Mouse (Mus musculus) midbrain, embryonic 12.5 days (tissue): ENCODE measurements at regions not wholly inside any gene's neighbourhood (a gene's known extent, or its start where the extent isn't known, plus 50 kb on each side); places are given as distances from the start of the nearest gene placed in this dataset.

Source experiments
- ATAC-seq: fragments of 200-750 bp; cut with Nextera tagmentation; 2 replicates; pipeline ENCODE4 v1.8.0; 2017; ENCODE audit warnings: low read depth, moderate TSS enrichment, moderate library complexity; ENCODE audit not compliant: low FRiP score
- H3K27ac ChIP-seq: fragments of 300-500 bp; sonication (generic); replicated peaks from 2 replicates; pipeline ENCODE4 v1.5.1; 2016; ENCODE audit warnings: mild to moderate bottlenecking
- H3K27me3 ChIP-seq: fragments of 300-500 bp; sonication (generic); 2 replicates; pipeline ENCODE4 v1.6.1; 2016; ENCODE audit warnings: mild to moderate bottlenecking
- H3K36me3 ChIP-seq: fragments of 300-500 bp; sonication (generic); 2 replicates; pipeline ENCODE4 v1.6.1; 2016
- H3K4me1 ChIP-seq: fragments of 300-500 bp; sonication (generic); 2 replicates; pipeline ENCODE4 v1.6.1; 2016
- H3K4me2 ChIP-seq: fragments of 300-500 bp; sonication (generic); replicated peaks from 2 replicates; pipeline ENCODE4 v1.6.1; 2016; ENCODE audit warnings: mild to moderate bottlenecking, moderate library complexity
- H3K4me3 ChIP-seq: fragments of 300-500 bp; sonication (generic); 2 replicates; pipeline ENCODE4 v1.5.1; 2016; ENCODE audit warnings: mild to moderate bottlenecking
- H3K9ac ChIP-seq: fragments of 300-500 bp; sonication (generic); replicated peaks from 2 replicates; pipeline ENCODE4 v1.6.1; 2016; ENCODE audit warnings: mild to moderate bottlenecking, moderate library complexity
- H3K9me3 ChIP-seq: fragments of 300-500 bp; sonication (generic); 2 replicates; pipeline ENCODE4 v1.6.1; 2016; ENCODE audit warnings: mild to moderate bottlenecking
- WGBS: fragments of 180-500 bp; shearing (Covaris S2); methylation state at CpG from one replicate; pipeline ENCODE4 v1.1.7; 2016; 5-methylcytosine and 5-hydroxymethylcytosine counted together

GRCm38 (mm10) chr12:21479251-21479650, 61.8 kb upstream of the Ywhaq start:
- no peaks in the 10 kb centered on the region for H3K36me3 ChIP-seq
- H3K27ac ChIP-seq: no peak overlapping the region
- H3K4me2 ChIP-seq: no peak overlapping the region
- H3K27me3 ChIP-seq: no peaks in the 10 kb centered on the region
- 73% methylated on average over 1 of the region's 1 CpGs for WGBS
- H3K9me3 ChIP-seq: no peaks in the 10 kb centered on the region
- H3K4me3 ChIP-seq: no peak overlapping the region
- no peak overlapping the region for H3K9ac ChIP-seq
- ATAC-seq: no peak
- no peaks in the 10 kb centered on the region for H3K4me1 ChIP-seq

GRCm38 (mm10) chr12:21476516-21476915, 59.1 kb upstream of the Ywhaq start:
- no peak overlapping the region for H3K4me2 ChIP-seq
- 93% methylated on average over 2 of the region's 2 CpGs for WGBS
- no peaks in the 10 kb centered on the region for H3K27me3 ChIP-seq
- no peak overlapping the region for H3K4me3 ChIP-seq
- ATAC-seq: no peak
- H3K9me3 ChIP-seq: no peaks in the 10 kb centered on the region
- no peaks in the 10 kb centered on the region for H3K4me1 ChIP-seq
- no peaks in the 10 kb centered on the region for H3K36me3 ChIP-seq
- no peak overlapping the region for H3K9ac ChIP-seq
- no peak overlapping the region for H3K27ac ChIP-seq

GRCm38 (mm10) chr12:21472951-21473710, 55.7 kb upstream of the Ywhaq start:
- H3K4me3 ChIP-seq: no peak overlapping the region
- no peak overlapping the region for H3K27ac ChIP-seq
- ATAC-seq: no peak
- 80% methylated on average over 6 of the region's 6 CpGs for WGBS
- H3K9me3 ChIP-seq: no peaks in the 10 kb centered on the region
- no peaks in the 10 kb centered on the region for H3K27me3 ChIP-seq
- no peaks in the 10 kb centered on the region for H3K36me3 ChIP-seq
- no peak overlapping the region for H3K9ac ChIP-seq
- no peak overlapping the region for H3K4me2 ChIP-seq
- no peaks in the 10 kb centered on the region for H3K4me1 ChIP-seq

- no peaks in the 10 kb centered on the region for H3K4me1 ChIP-seq
- no peaks in the 10 kb centered on the region for H3K36me3 ChIP-seq
- no peak; the same call in 1 of the 2 replicates for ATAC-seq
- no peak overlapping the region for H3K9ac ChIP-seq
- H3K4me3 ChIP-seq: no peak overlapping the region
- H3K27ac ChIP-seq: no peak overlapping the region
- no peak overlapping the region for H3K4me2 ChIP-seq
- 64% methylated on average over 4 of the region's 4 CpGs for WGBS
- no peaks in the 10 kb centered on the region for H3K27me3 ChIP-seq
- no peaks in the 10 kb centered on the region for H3K9me3 ChIP-seq
Observed at GRCm38 (mm10) chr12:21472487-21472886, 55.0 kb upstream of the Ywhaq start.

GRCm38 (mm10) chr12:21471986-21472385, 54.5 kb upstream of the Ywhaq start:
- Histone ChIP-seq H3K27ac (no peak overlapping the region), H3K4me3 (no peak overlapping the region), H3K9ac (no peak overlapping the region), H3K4me2 (no peak overlapping the region), H3K9me3 (no peaks in the 10 kb centered on the region), H3K36me3 (no peaks in the 10 kb centered on the region), H3K4me1 (no peaks in the 10 kb centered on the region), H3K27me3 (no peaks in the 10 kb centered on the region)
- WGBS: 92% methylated on average over 7 of the region's 7 CpGs
- no peak for ATAC-seq

GRCm38 (mm10) chr12:21470286-21470685, 52.8 kb upstream of the Ywhaq start:
- Histone ChIP-seq H3K9me3 (no peaks in the 10 kb centered on the region), H3K9ac (no peak overlapping the region), H3K27me3 (no peaks in the 10 kb centered on the region), H3K4me1 (no peaks in the 10 kb centered on the region), H3K4me2 (no peak overlapping the region), H3K27ac (no peak overlapping the region), H3K36me3 (no peaks in the 10 kb centered on the region), H3K4me3 (no peak overlapping the region)
- 86% methylated on average over 3 of the region's 3 CpGs for WGBS
- ATAC-seq: no peak
